10 mouse cellular contexts compared by ENCODE assay signal in genomic region chr8:11911639-11912450, GRCm38 (mm10).
A peak's percentile ranks its signal among the peaks of the same experiment; 100 is the strongest.
DNase-seq lines count a peak whose midpoint lies in the region; ATAC-seq lines count a peak whose summit lies in the region.
"Had no signal": no experiment of that assay in that cellular context is flagged by ENCODE, and none has a peak within 500 bp of the region (broad histone marks: within the 10 kb centered on the region; RNA-seq: fewer than 3 reads in every experiment).

No protein-coding gene starts in this region.

- DNase-seq in forebrain, embryonic 14.5 days (ENCODE audit: low spot score) = peak; percentile 8
- DNase-seq in hindbrain, embryonic 11.5 days (ENCODE audit: low spot score) = peak; percentile 8
- DNase-seq in lung, adult 18-20 months = peak; percentile 70 to 79
- DNase-seq in T-cell, adult 2 months (ENCODE audit: low spot score) = no peak
- DNase-seq in layer of hippocampus, adult 18-20 months (ENCODE audit: low spot score in 2 of 2) = no peak
- DNase-seq: right cerebral cortex, postnatal 25 days had no signal

- peak; percentile 30; the same call in 1 of the 2 replicates for ATAC-seq in forebrain, embryonic 14.5 days
- no peak for ATAC-seq in hindbrain, embryonic 11.5 days (ENCODE audit: low FRiP score)
- no peak for ATAC-seq in midbrain, embryonic 15.5 days (replicated peaks)
- ATAC-seq in megakaryocyte progenitor cell, adult 5-6 weeks (replicated peaks; ENCODE audit: poor library complexity) = no peak

- no peak overlapping the region for H3K4me3 ChIP-seq in forebrain, embryonic 14.5 days (ENCODE audit: low read depth, low read length)
- no peak overlapping the region for H3K4me3 ChIP-seq in hindbrain, embryonic 11.5 days (ENCODE audit: low read depth, low read length)
- no peak overlapping the region for H3K4me3 ChIP-seq in midbrain, embryonic 15.5 days
- H3K4me3 ChIP-seq: heart, adult 2 months; myocyte had no signal

- H3K4me2 ChIP-seq in forebrain, embryonic 14.5 days (ENCODE audit: low read length) = peak overlapping the region; percentile 6; the same call in 1 of the 2 replicates
- no peak overlapping the region for H3K4me2 ChIP-seq in hindbrain, embryonic 11.5 days (replicated peaks; ENCODE audit: low read depth, low read length)
- H3K4me2 ChIP-seq in midbrain, embryonic 15.5 days = peak overlapping the region; percentile 25

- 0 out of 2 replicates have a peak overlapping the region, but pooled peaks have one; percentile 6 for H3K9ac ChIP-seq in forebrain, embryonic 14.5 days (ENCODE audit: low read length)
- H3K9ac ChIP-seq in hindbrain, embryonic 11.5 days (ENCODE audit: low read depth, low read length) = no peak overlapping the region
- no peak overlapping the region for H3K9ac ChIP-seq in midbrain, embryonic 15.5 days

- no peaks in the 10 kb centered on the region for H3K9me3 ChIP-seq in forebrain, embryonic 14.5 days (replicated peaks; ENCODE audit: control insufficient read depth, low read length)
- H3K9me3 ChIP-seq in hindbrain, embryonic 11.5 days (ENCODE audit: control insufficient read depth, low read length) = no peaks in the 10 kb centered on the region
- no peaks in the 10 kb centered on the region for H3K9me3 ChIP-seq in midbrain, embryonic 15.5 days

- H3K4me1 ChIP-seq in forebrain, embryonic 14.5 days (ENCODE audit: control insufficient read depth, insufficient read depth, low read length) = peaks cover 26% of the 10 kb centered on the region
- H3K4me1 ChIP-seq in hindbrain, embryonic 11.5 days (replicated peaks; ENCODE audit: control insufficient read depth, insufficient read depth, low read length) = peaks cover 9% of the 10 kb centered on the region
- H3K4me1 ChIP-seq in midbrain, embryonic 15.5 days = peaks cover 42% of the 10 kb centered on the region

- no peaks in the 10 kb centered on the region for H3K36me3 ChIP-seq in forebrain, embryonic 14.5 days (ENCODE audit: control insufficient read depth, insufficient read depth, low read length)
- H3K36me3 ChIP-seq in hindbrain, embryonic 11.5 days (ENCODE audit: control insufficient read depth, insufficient read depth, low read length) = no peaks in the 10 kb centered on the region
- H3K36me3 ChIP-seq in midbrain, embryonic 15.5 days (replicated peaks) = no peaks in the 10 kb centered on the region

- no peaks in the 10 kb centered on the region for H3K27me3 ChIP-seq in forebrain, embryonic 14.5 days (replicated peaks; ENCODE audit: control insufficient read depth, insufficient read depth, low read length)
- H3K27me3 ChIP-seq in hindbrain, embryonic 11.5 days (ENCODE audit: control insufficient read depth, insufficient read depth, low read length) = peaks cover 2% of the 10 kb centered on the region; the same call in 1 of the 2 replicates
- no peaks in the 10 kb centered on the region for H3K27me3 ChIP-seq in midbrain, embryonic 15.5 days (replicated peaks)

- H3K27ac ChIP-seq in forebrain, embryonic 14.5 days (ENCODE audit: low read depth, low read length) = peak overlapping the region; percentile 29; the same call in 1 of the 2 replicates
- no peak overlapping the region for H3K27ac ChIP-seq in hindbrain, embryonic 11.5 days (ENCODE audit: low read depth, low read length)
- H3K27ac ChIP-seq in midbrain, embryonic 15.5 days = peak overlapping the region; percentile 4; the same call in 1 of the 2 replicates
- H3K27ac ChIP-seq: heart, adult 2 months had no signal

- WGBS in forebrain, embryonic 14.5 days = 58% methylated on average over 18 of the region's 18 CpGs
- WGBS in hindbrain, embryonic 11.5 days = 60% methylated on average over 18 of the region's 18 CpGs
- 43% methylated on average over 18 of the region's 18 CpGs for WGBS in midbrain, embryonic 15.5 days

Comparison
In these comparisons a context has a peak if more than half of its experiments do, and no peak if none do; other contexts are left out.
1. DNase-seq: peak in forebrain, embryonic 14.5 days (single experiment), hindbrain, embryonic 11.5 days (single experiment) and lung, adult 18-20 months (2 of 2); none in T-cell, adult 2 months (single experiment) and layer of hippocampus, adult 18-20 months (0 of 2).